9 mouse cellular contexts compared by ENCODE assay signal in the genomic region with DNA sequence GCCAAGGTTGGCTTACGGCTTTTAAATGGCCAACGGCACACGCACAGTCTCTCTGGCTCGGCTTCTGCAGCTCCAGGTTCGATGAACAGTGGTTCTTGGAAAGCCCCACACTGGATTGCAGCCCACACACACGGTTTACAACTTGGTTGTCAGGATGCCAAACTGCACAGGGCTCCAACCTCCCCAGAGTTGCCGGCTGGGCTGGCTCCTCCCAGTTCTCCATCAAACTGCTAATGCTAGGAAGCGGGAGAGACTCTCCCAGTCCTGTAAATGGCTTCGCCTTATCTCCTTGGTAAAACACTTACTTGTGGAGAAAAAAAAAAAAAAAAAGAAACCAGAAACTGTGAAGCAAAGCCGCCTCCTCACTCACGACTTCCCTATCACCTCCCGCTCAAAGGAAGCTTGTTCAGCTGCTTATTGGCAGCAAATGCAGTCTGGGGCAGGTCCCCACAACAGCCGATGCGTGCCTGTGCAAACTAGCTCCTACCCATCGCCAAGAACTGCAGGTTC.
DNase-seq lines count a peak whose midpoint lies in the region; ATAC-seq lines count a peak whose summit lies in the region.
"Had no signal": no experiment of that assay in that cellular context is flagged by ENCODE, and none has a peak within 500 bp of the region (broad histone marks: within the 10 kb centered on the region; RNA-seq: fewer than 3 reads in every experiment).

No protein-coding gene starts in this region.

- peaks cover 24% of the 10 kb centered on the region for H3K4me1 ChIP-seq in neural tube, embryonic 13.5 days (replicated peaks)
- peaks cover 18% of the 10 kb centered on the region; the same call in 1 of the 2 replicates for H3K4me1 ChIP-seq in heart, embryonic 11.5 days (ENCODE audit: control insufficient read depth, insufficient read depth, low read length)
- H3K4me1 ChIP-seq in stomach, embryonic 14.5 days (ENCODE audit: control insufficient read depth, insufficient read depth, low read length), result no peaks in the 10 kb centered on the region; the same call in 1 of the 2 replicates

- no peaks in the 10 kb centered on the region for H3K27me3 ChIP-seq in neural tube, embryonic 13.5 days
- H3K27me3 ChIP-seq in heart, embryonic 11.5 days (ENCODE audit: control insufficient read depth, insufficient read depth, low read length), result no peaks in the 10 kb centered on the region
- no peaks in the 10 kb centered on the region for H3K27me3 ChIP-seq in stomach, embryonic 14.5 days (ENCODE audit: control insufficient read depth, insufficient read depth, low read length)

- H3K9ac ChIP-seq in neural tube, embryonic 13.5 days, result no peak overlapping the region
- H3K9ac ChIP-seq in heart, embryonic 11.5 days (ENCODE audit: low read depth, low read length), result no peak overlapping the region
- no peak overlapping the region for H3K9ac ChIP-seq in stomach, embryonic 14.5 days (replicated peaks; ENCODE audit: low read depth, low read length)
- H3K9ac ChIP-seq: midbrain, embryonic 12.5 days had no signal

- H3K9me3 ChIP-seq in neural tube, embryonic 13.5 days, result no peaks in the 10 kb centered on the region
- no peaks in the 10 kb centered on the region for H3K9me3 ChIP-seq in heart, embryonic 11.5 days (replicated peaks; ENCODE audit: control insufficient read depth, low read length)
- H3K9me3 ChIP-seq in stomach, embryonic 14.5 days (ENCODE audit: control insufficient read depth, low read depth, low read length), result no peaks in the 10 kb centered on the region
- H3K9me3 ChIP-seq: midbrain, embryonic 12.5 days had no signal

- no peak overlapping the region for H3K4me3 ChIP-seq in neural tube, embryonic 13.5 days
- H3K4me3 ChIP-seq in heart, embryonic 11.5 days (ENCODE audit: low read depth, low read length), result no peak overlapping the region
- H3K4me3 ChIP-seq in stomach, embryonic 14.5 days (ENCODE audit: low read depth, low read length), result no peak overlapping the region
- H3K4me3 ChIP-seq: midbrain, embryonic 12.5 days had no signal

- H3K36me3 ChIP-seq in neural tube, embryonic 13.5 days, result no peaks in the 10 kb centered on the region
- H3K36me3 ChIP-seq in heart, embryonic 11.5 days (ENCODE audit: control insufficient read depth, insufficient read depth, low read length), result no peaks in the 10 kb centered on the region
- no peaks in the 10 kb centered on the region for H3K36me3 ChIP-seq in stomach, embryonic 14.5 days (ENCODE audit: control insufficient read depth, insufficient read depth, low read length)
- H3K36me3 ChIP-seq: midbrain, embryonic 12.5 days had no signal

- no peak for DNase-seq in neural tube, embryonic 10.5 days (ENCODE audit: extremely low spot score, low spot score)
- DNase-seq in kidney, postnatal 10 days, result peak; percentile 85
- DNase-seq in lung, postnatal 10 days, result peak; percentile 86
- DNase-seq in thymus, postnatal 10 days (ENCODE audit: low spot score in 2 of 2), result no peak

- no peak overlapping the region; the same call in 1 of the 2 replicates for H3K27ac ChIP-seq in neural tube, embryonic 13.5 days (replicated peaks)
- H3K27ac ChIP-seq in heart, embryonic 11.5 days (ENCODE audit: low read depth, low read length), result no peak overlapping the region
- no peak overlapping the region for H3K27ac ChIP-seq in stomach, embryonic 14.5 days (ENCODE audit: low read length)
- H3K27ac ChIP-seq: midbrain, embryonic 12.5 days had no signal

- peak; percentile 77 for ATAC-seq in neural tube, embryonic 13.5 days (ENCODE audit: low read depth)
- ATAC-seq in common myeloid progenitor, adult 5-6 weeks (replicated peaks; ENCODE audit: low read depth, poor library complexity, severe bottlenecking), result peak; percentile 51
- 0 out of 2 replicates have a peak, but pooled peaks have one; percentile 39 for ATAC-seq in heart, embryonic 11.5 days (replicated peaks; ENCODE audit: insufficient number of reproducible peaks, low FRiP score, low TSS enrichment)
- ATAC-seq in stomach, embryonic 14.5 days (ENCODE audit: insufficient number of reproducible peaks, insufficient read depth, low FRiP score, low read depth), result peak; percentile 83; the same call in 1 of the 2 replicates

- H3K4me2 ChIP-seq in neural tube, embryonic 13.5 days, result peak overlapping the region; percentile 13
- peak overlapping the region; percentile 11 for H3K4me2 ChIP-seq in heart, embryonic 11.5 days
- H3K4me2 ChIP-seq in stomach, embryonic 14.5 days (replicated peaks; ENCODE audit: low read depth, low read length), result no peak overlapping the region; the same call in 1 of the 2 replicates
- H3K4me2 ChIP-seq: midbrain, embryonic 12.5 days had no signal

- WGBS in neural tube, embryonic 13.5 days, result 29% methylated on average over 15 of the region's 15 CpGs
- WGBS in heart, embryonic 11.5 days (ENCODE audit: insufficient replicate concordance), result 24% methylated on average over 15 of the region's 15 CpGs
- WGBS in stomach, embryonic 14.5 days, result 17% methylated on average over 15 of the region's 15 CpGs

Comparison
In these comparisons a context has a peak if more than half of its experiments do, and no peak if none do; other contexts are left out.
1. DNase-seq: peak in kidney, postnatal 10 days (single experiment) and lung, postnatal 10 days (single experiment); none in neural tube, embryonic 10.5 days (single experiment) and thymus, postnatal 10 days (0 of 2).
2. Peak in every context shown above with its lines, with median percentiles within 50 percentile points of each other: ATAC-seq.